Mouse (Mus musculus) thymus, postnatal 25 days (tissue): Measurements from ENCODE around the gene Eqtn.

Source experiments
- DNase-seq: peaks from one replicate; pipeline ENCODE4 v3.0.0; 2022

The Eqtn gene

GRCm38 (mm10) chr4:94928743-94929142 lies at the start of gene Eqtn:
Eqtn (minus strand) TSS chr4:94928843.
- DNase-seq: no peak

GRCm38 (mm10) chr4:94973321-94973720 lies 44.7 kb upstream of the Eqtn start:
- DNase-seq: no peak

DNA sequence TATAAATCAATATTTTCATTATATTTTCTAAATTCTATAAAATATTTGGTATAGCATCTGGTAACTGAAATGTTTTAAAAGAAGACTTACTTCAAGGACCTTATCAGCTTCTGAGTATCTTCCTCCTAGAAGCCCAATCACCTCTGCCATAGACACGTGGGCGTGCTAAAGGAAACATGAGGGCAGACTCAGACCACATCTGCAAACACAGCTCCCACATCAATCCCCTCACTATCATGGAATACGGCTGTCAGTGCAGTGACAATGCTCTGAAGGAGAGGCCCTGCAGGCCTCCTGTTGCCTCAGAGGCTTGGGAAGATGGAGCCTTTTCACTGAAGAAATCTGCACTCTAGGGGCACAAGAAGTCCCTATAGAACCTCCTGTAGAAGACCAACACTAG lies 24.1 kb upstream of the Eqtn start:
- peak; percentile 6 for DNase-seq

- no peak for DNase-seq
These were observed 12.7 kb upstream of the Eqtn start for GRCm38 (mm10) chr4:94941221-94941855.

DNA sequence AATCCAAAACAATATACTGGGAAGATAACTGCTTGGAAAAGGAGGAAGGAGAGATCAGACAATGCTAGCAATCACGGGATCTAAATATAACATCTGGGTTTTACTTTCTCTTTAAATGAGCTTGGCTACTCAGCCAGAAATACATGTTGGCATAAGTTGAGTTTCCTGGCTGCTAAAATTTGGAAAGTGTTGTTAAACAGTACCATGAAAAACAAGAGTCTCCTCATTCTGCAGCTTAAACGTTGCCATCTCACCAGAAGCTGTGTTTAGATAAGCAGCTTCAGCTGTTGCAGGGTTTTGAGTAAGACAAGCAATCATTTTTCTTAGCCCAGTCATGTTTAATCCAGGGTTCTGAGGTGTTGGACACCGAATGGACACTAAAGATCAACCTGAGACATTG lies 26.9 kb downstream of the Eqtn start:
- no peak for DNase-seq

DNA sequence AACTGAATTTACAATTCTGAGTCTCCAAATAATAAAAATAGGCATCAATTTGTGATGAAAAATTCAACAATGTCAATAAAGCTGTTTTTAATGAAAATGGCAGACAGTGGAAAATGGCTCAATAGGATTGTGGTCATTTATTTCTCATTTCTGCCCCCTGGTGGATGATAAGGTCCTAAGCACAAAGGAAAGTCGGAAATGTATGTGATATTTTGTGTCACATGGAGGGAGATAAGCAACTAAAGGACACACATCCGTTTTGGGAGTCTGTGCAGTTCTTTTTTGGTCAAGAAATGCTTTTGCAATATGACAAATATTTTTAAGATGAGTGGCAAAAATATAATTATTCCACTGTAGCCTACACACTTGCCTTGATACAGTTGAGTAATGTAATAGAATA lies 27.9 kb downstream of the Eqtn start:
- no peak for DNase-seq
